Comparison of ENCODE assay signal across 9 mouse cellular contexts in the genomic region with DNA sequence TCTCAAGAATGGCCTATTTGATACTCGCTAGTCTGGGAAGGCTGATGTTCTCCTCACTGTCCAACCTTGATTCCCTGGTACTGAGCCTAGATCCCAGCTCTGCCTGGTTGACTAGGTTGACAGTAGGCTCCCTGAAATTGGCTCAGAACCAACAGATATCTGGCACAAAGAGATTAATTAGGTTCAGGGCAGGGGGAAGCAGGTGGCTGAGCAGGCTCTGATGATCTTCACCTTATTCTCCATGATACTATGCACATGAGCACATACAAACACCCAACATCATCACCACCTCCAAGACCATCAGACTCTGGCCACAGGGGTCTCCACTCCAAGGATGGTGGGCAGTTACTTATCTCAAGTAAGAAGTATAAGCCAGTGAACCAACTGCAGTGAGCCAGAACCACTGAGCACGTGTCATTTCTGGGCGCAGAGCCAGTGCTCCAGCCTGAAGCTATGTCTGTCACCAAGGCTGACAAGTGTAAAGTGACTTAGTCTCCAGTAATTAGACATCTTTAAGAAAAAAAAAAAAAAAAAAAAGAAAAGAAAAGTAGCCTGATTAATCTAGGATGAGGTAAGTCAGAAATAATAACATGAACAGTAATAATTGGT.
DNase-seq lines count a peak whose midpoint lies in the region; ATAC-seq lines count a peak whose summit lies in the region.
"Had no signal": no experiment of that assay in that cellular context is flagged by ENCODE, and none has a peak within 500 bp of the region (broad histone marks: within the 10 kb centered on the region; RNA-seq: fewer than 3 reads in every experiment).

No protein-coding gene starts in this region.

- ATAC-seq in embryonic facial prominence, embryonic 14.5 days (ENCODE audit: low read depth): peak; percentile 65; the same call in 1 of the 2 replicates
- no peak for ATAC-seq in megakaryocyte-erythroid progenitor cell, adult 5-6 weeks (replicated peaks; ENCODE audit: low FRiP score, low TSS enrichment, poor library complexity, severe bottlenecking)

- 64% methylated on average over 3 of the region's 3 CpGs for WGBS in embryonic facial prominence, embryonic 14.5 days

- no peak overlapping the region for H3K4me3 ChIP-seq in embryonic facial prominence, embryonic 14.5 days (ENCODE audit: low read depth, low read length)
- H3K4me3 ChIP-seq: limb, embryonic 12.5 days had no signal

- no peak overlapping the region for H3K27ac ChIP-seq in embryonic facial prominence, embryonic 14.5 days (replicated peaks; ENCODE audit: low read depth, low read length)
- H3K27ac ChIP-seq: limb, embryonic 12.5 days had no signal

- intact Hi-C loops in heart, postnatal 36 days (cut with DNase I): no loop called here
- intact Hi-C loops in left cerebral cortex, postnatal 10 days (cut with DNase I): no loop called here

- H3K4me1 ChIP-seq in embryonic facial prominence, embryonic 14.5 days (ENCODE audit: control insufficient read depth, insufficient read depth, low read length): peaks cover 11% of the 10 kb centered on the region

- H3K27me3 ChIP-seq in embryonic facial prominence, embryonic 14.5 days (replicated peaks; ENCODE audit: control insufficient read depth, insufficient read depth, low read length): no peaks in the 10 kb centered on the region
- H3K27me3 ChIP-seq: limb, embryonic 12.5 days had no signal

- H3K4me2 ChIP-seq in embryonic facial prominence, embryonic 14.5 days (ENCODE audit: low read depth, low read length): no peak overlapping the region
- H3K4me2 ChIP-seq: limb, embryonic 12.5 days had no signal

- H3K9me3 ChIP-seq in embryonic facial prominence, embryonic 14.5 days (ENCODE audit: control insufficient read depth, low read length): no peaks in the 10 kb centered on the region
- H3K9me3 ChIP-seq: limb, embryonic 12.5 days had no signal

- no peaks in the 10 kb centered on the region for H3K36me3 ChIP-seq in embryonic facial prominence, embryonic 14.5 days (ENCODE audit: control insufficient read depth, insufficient read depth, low read length)
- H3K36me3 ChIP-seq: limb, embryonic 12.5 days had no signal

- no peak overlapping the region for H3K9ac ChIP-seq in embryonic facial prominence, embryonic 14.5 days (ENCODE audit: low read depth, low read length)
- H3K9ac ChIP-seq: limb, embryonic 12.5 days had no signal

- DNase-seq in 416B (ENCODE audit: low read depth): peak; percentile 22
- DNase-seq in adipocyte (ENCODE audit: low spot score): peak; percentile 89
- DNase-seq in embryonic facial prominence, embryonic 14.5 days (ENCODE audit: low spot score): peak; percentile 82
- peak; percentile 59 to 63 for DNase-seq in heart, postnatal 36 days
- peak; percentile 75 to 85 for DNase-seq in left cerebral cortex, postnatal 10 days (ENCODE audit: extremely low spot score in 1 of 2, low spot score in 2 of 2)
- peak; percentile 84 for DNase-seq in retina, postnatal 1 day
- DNase-seq in thymus, postnatal 10 days (ENCODE audit: low spot score in 2 of 2): no peak

Comparison
In these comparisons a context has a peak if more than half of its experiments do, and no peak if none do; other contexts are left out.
1. DNase-seq: peak in 416B (single experiment), adipocyte (single experiment), embryonic facial prominence, embryonic 14.5 days (single experiment), heart, postnatal 36 days (2 of 2), left cerebral cortex, postnatal 10 days (2 of 2) and retina, postnatal 1 day (single experiment); none in thymus, postnatal 10 days (0 of 2).